Mouse (Mus musculus): ENCODE data around the gene Gm2663. TPM values are rescaled to one million over a fixed set of nuclear protein-coding genes. Genes with fewer than 3 reads are reported as not detected.

Gm2663 gene
- polyA plus RNA-seq, 1 experiment from 2014 or later: 0.57 TPM

- no peaks in the 10 kb centered on the region for H3K36me3 ChIP-seq (ENCODE audit: control insufficient read depth, insufficient read depth, low read length)
- ATAC-seq (ENCODE audit: low FRiP score, low TSS enrichment): no peak
- TF ChIP-seq EP300 (optimal IDR thresholded peaks at IDR 0.05) (no peak), CTCF (IDR thresholded peaks at IDR 0.05; ENCODE audit: low read depth) (no peak)
- no peak within 1 kb of the TSS for H3K9ac ChIP-seq (ENCODE audit: low read length)
- no peaks in the 10 kb centered on the region for H3K9me3 ChIP-seq (ENCODE audit: control insufficient read depth, low read length)
- no peaks in the 10 kb centered on the region for H3K27me3 ChIP-seq (ENCODE audit: control insufficient read depth, insufficient read depth, low read length)
- no peak within 1 kb of the TSS for H3K27ac ChIP-seq (replicated peaks)
- DNase-seq (ENCODE audit: low spot score): no peak
- H3K4me1 ChIP-seq (replicated peaks; ENCODE audit: control insufficient read depth, insufficient read depth): no peaks in the 10 kb centered on the region
- H3K4me3 ChIP-seq (ENCODE audit: low read depth, low read length): no peak within 1 kb of the TSS
- no peak within 1 kb of the TSS for H3K4me2 ChIP-seq (replicated peaks; ENCODE audit: low read depth)
Measured at GRCm38 (mm10) chr6:40951770-40952169, 47.5 kb downstream of the Gm2663 start, which contains the start of gene Gm4744. Gm4744 (minus strand) TSS chr6:40951870.

Other genes starting within 250 kb of the Gm2663 start
- not detected in 2 replicates for gene Moxd2, start 112.0 kb downstream of the Gm2663 start, polyA plus RNA-seq (2015; fragmentation: Nextera tagmentation; extraction: Ambion mirVana)
- gene Prss58, start 99.1 kb downstream of the Gm2663 start, polyA plus RNA-seq (2015; fragmentation: Nextera tagmentation; extraction: Ambion mirVana): not detected in 2 replicates
- not detected in 2 replicates for gene 1700074P13Rik, start 58.9 kb downstream of the Gm2663 start, polyA plus RNA-seq (2015; fragmentation: Nextera tagmentation; extraction: Ambion mirVana)
- gene Gm4744, start 47.6 kb downstream of the Gm2663 start, polyA plus RNA-seq (2015; fragmentation: Nextera tagmentation; extraction: Ambion mirVana): not detected in 2 replicates
- 0.22 and 0.74 TPM in 2 replicates for gene 1810009J06Rik, start 34.7 kb downstream of the Gm2663 start, polyA plus RNA-seq (2015; fragmentation: Nextera tagmentation; extraction: Ambion mirVana)
- gene 2210010C04Rik, start 36.0 kb upstream of the Gm2663 start, polyA plus RNA-seq (2015; fragmentation: Nextera tagmentation; extraction: Ambion mirVana): 1.0 and 1.4 TPM in 2 replicates